Mouse (Mus musculus): ENCODE results near the gene Mrpl34.
A peak's percentile ranks its signal among the peaks of the same experiment; 100 is the strongest.

Mrpl34 gene

GRCm38 (mm10) chr8:71469411-71469810 lies 4.7 kb downstream of the Mrpl34 start:
- DNase-seq (ENCODE audit: low read depth, low spot score): peak; percentile 33

DNA sequence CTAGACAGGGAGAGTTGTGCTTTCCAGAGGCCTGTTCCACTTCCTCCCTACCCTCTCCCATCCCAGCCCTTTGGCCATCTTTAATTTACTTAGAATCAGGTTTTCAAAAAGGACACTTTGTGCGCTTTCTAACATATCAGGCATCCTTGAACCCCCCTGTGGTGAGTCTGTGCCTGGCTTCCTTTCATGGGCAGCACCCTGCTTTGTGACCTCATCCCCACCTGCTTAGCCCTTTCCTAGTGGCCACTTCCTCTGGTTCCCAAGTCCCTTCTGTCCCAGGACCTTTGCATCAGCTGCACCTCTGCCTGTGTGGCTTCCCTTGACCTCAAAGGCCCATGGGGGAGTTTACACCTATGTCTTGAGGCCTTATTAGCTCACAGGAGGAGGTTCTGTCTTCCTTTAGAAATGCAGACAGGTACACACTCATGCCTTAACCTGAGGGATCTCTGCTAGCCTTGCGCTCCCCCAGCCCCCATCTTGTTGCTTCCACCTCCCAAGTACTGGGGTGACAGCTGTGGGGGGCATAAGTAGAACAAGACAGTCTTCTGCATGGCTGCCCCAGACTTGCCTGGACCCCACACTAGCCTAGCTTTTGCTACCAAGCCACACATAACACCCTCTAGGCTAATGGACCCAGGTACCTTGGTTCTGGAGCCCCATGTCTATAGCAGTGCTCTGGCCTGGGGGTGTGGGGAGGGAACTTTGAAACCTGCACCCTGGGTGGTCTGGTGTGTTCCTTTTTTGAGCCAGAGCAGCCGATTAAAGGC lies 5.6 kb downstream of the Mrpl34 start:
- no peak for DNase-seq (ENCODE audit: low read depth, low spot score)

DNA sequence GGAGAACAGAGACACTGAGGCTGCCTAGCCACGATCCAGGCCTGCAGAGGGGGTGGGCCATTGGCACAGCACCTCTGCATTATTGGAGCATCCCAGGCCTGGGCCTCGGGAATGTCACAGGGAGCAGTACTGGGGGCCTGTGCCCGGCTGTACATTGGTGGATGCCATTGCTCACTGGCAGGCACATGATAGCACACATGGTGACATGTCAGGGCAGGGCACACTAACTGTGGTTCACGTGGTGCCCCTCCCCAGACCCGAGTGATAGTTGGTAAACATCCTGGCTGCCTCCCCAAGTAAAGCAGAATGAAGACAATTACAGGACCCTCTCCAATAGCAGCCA lies 6.1 kb downstream of the Mrpl34 start:
- no peak for DNase-seq (ENCODE audit: low read depth, low spot score)

DNA sequence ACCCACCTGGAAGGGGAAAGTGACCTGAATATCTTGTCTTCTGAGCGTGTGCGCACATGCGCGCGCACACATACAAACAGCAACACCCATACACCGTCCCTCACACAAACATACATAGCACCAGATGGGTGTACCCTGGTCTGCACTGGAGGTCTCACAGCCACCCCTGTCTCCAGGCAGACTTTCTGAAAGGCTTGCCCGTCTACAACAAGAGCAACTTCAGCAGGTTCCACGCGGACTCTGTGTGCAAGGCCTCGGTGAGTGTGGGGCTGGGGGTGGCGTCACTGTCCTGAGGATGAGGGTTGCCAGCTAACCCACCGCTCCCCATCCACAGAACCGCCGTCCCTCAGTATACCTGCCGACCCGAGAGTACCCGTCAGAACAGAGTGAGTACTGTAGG lies 7.1 kb downstream of the Mrpl34 start:
- no peak for DNase-seq (ENCODE audit: low read depth, low spot score)

DNA sequence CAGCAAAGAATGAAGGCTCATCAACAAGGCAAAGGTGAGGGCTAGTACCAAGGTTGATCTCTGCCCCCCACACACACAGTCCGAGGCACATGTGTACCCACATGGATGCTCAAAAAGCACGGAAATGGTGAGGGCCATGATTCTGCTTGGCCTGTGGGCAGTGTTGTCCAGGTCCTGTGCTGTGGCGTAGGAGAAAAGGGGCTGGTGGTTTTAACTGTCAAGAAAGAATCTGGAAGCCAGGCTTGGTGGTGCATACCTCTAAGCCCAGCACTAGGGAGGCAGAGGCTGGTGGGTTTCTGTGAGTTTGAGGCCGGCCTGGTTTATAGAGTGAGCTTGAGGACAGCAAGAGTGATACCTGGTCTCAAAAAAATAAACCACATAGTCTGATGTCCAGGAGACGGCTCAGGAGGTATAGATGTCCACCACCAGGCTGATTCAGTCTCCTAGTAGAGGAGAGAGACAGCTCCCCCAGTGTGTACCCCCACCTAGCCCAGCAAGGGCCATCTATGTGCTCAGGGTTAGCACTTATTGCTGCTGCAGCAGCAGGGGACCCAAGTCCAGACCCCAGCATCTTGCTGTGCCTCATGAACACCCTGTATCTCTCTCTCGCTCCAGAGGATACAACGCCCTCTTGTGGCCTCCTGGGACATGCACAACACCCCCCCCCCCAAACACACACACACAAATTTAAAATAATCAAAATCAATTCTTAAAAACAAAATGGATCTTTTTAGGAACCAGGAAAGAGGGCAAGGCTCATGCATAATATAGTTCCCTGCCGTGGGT lies 8.0 kb downstream of the Mrpl34 start:
- no peak for DNase-seq (ENCODE audit: low read depth, low spot score)

GRCm38 (mm10) chr8:71474344-71474743 lies 9.6 kb downstream of the Mrpl34 start:
- no peak for DNase-seq (ENCODE audit: low read depth, low spot score)

DNA sequence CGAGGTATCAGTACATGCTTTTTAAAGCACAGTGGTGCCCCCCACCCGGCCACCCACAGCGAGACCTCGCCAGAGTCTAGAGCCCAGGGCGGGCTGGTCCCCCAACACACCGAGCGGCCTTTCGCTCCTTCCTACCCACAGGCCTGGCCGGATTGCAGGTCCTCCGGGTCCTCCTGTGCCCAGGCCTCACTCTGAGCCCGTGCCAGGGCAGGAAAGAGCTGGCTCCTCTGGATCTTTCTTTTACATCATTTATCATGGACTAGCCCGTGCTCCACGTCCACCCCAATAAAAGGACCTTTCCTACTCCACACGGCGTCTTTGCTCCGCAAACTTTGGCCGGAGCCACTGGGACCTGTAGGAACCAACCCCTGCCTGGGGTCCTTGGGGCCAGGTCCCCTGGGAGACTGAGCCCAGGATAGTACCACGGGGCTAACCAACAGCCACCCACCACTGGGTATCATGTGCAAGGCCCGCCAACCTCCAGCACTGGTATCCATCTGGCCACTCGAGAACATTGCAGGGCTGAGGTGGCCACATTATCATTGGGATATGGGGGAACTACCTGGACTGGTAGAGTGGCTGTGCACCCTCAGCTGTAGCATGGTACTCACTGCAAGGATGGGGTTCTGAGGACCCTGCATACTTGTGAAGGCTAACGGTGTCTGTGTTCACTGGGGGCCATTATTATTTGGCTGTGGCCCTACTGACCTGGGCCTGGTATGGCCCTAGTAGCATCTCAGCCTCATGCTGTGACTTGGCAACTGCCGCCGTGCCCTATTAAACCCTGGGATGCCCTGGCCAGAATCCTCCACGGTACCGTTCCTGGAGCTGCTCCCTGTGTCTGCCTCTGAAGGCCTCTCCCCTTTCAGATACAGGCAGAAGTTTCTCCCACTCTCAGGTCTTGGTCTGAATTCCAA lies 10.3 kb downstream of the Mrpl34 start:
- no peak for DNase-seq (ENCODE audit: low read depth, low spot score)

- no peak for DNase-seq (ENCODE audit: low read depth, low spot score)
These were observed 10.9 kb downstream of the Mrpl34 start for GRCm38 (mm10) chr8:71475702-71476075.

DNA sequence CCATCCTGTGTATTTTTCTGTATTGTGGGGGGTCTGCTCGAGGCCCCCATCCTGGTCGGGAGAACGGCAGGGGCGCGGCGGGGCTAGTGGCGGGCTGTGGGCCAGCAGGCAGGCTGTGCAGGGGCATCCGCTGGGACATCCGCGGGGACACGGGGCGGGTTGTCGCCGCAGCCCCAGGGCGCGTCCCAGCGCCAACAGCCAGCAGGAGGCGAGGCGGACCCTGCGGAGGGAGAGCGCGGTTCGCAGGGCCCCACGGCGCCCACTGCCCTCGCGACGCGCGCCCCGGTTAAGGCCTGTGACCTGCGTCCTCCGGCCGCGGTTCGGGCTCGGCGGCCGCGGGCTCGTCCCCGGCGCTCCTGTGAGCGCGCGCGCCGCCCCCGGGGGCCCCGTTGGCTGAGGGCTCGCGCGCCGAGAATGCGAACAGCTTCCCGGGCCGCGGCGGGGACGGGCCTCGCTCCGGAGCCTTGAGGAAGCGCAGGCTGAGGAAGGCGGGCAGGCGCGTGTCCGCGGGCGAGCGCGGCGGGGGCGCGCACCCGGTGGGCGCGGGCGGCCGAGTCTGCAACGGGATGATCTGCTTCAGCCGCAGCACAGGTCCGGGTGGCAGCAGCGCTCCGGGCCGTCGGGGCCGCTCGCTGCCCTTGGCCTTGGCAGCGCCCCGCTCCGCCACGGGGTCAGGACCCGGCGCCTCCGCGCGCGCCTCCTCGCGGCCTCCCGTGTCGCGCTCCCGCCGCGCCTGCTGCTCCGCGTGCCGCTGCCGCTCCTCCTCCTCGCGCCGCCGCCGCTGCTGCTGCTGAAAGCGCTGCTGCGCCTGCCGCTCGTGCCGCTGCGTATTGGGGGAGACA lies 11.6 kb downstream of the Mrpl34 start:
- DNase-seq (ENCODE audit: low read depth, low spot score): peak; percentile 54

GRCm38 (mm10) chr8:71477196-71477845 lies 12.6 kb downstream of the Mrpl34 start:
- no peak for DNase-seq (ENCODE audit: low read depth, low spot score)

DNA sequence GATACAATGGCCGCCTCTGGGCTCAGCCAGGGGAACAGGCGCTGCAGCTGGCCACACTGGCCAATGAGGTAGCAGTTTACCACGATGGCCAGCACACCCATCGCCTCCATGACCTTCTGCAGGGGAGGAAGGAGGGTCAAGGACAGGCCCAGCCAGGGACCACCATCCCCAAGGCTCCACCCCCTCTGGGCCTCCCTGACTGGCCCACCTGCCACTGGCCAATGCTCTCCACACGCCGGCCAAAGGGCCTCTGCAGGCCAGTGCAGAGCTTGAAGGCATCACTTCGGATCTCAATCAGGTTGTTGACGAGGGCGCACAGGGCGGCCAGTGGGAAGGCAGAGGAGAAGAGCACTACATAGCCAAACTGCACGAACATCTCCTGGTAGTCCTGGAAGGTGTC lies 14.2 kb downstream of the Mrpl34 start:
- DNase-seq (ENCODE audit: low read depth, low spot score): no peak

DNA sequence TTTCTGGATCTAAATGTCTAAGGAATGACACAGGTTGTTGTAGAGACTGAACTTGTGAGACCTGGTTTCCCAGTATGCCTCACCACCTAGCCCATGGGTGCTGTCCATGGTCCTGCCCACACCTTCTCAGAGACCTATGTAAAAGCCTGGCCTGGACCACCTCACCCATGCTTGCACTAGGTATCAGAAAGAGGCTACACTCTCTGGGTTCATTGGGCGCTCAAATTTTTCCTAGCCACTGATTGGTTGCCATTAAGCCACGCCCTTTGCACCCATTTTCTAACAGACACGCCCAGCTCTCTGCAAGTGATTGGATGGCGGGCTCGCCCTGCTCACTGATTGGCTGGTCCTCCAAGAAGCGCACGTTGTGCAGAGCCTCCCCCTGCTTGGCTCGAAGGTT lies 19.2 kb downstream of the Mrpl34 start:
- no peak for DNase-seq (ENCODE audit: low read depth, low spot score)

DNA sequence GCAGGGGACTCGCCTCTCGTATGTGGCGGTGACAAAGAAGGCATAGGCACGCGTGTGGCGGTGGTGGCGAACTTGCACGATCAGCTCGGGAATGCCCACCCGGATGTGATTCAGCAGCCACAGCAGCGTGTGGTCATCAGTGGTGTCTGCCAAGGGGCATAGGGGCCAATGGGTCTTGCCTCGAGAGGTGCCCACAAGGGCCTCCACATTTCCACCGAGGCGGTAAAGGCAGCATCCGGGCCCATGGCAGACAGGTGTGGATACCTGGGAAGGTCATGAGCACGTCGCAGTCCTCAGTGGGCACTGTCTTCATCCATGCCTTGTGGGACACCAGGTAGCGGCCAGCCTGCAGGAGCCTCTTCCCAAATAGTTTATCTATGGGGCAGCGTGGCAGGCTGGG lies 20.0 kb downstream of the Mrpl34 start:
- DNase-seq (ENCODE audit: low read depth, low spot score): no peak

GRCm38 (mm10) chr8:71485142-71486135 lies 20.7 kb downstream of the Mrpl34 start, which contains the start of gene Ano8:
Gene Ano8, minus strand, starts transcription at chr8:71485963.
- DNase-seq (ENCODE audit: low read depth, low spot score): peak; percentile 88

DNA sequence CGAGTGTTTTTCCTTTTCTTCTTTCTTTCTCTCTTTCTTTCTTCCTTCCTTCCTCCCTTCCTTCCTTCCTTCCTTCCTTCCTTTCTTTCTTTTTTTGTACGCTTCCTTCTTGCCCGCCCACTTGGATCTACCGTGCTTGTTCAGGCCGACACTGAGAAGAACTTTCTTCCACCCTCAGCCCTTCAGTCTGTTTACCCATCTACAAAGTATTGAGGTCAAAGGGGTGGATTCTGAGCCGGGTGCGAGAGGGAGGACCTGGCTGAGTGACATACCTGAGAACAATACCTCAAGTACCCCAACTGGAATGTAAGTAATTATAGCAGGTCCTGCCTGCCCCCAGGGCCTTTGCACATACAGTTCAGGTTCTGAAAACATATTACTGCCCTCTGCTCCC lies 21.4 kb downstream of the Mrpl34 start:
- no peak for DNase-seq (ENCODE audit: low read depth, low spot score)

DNA sequence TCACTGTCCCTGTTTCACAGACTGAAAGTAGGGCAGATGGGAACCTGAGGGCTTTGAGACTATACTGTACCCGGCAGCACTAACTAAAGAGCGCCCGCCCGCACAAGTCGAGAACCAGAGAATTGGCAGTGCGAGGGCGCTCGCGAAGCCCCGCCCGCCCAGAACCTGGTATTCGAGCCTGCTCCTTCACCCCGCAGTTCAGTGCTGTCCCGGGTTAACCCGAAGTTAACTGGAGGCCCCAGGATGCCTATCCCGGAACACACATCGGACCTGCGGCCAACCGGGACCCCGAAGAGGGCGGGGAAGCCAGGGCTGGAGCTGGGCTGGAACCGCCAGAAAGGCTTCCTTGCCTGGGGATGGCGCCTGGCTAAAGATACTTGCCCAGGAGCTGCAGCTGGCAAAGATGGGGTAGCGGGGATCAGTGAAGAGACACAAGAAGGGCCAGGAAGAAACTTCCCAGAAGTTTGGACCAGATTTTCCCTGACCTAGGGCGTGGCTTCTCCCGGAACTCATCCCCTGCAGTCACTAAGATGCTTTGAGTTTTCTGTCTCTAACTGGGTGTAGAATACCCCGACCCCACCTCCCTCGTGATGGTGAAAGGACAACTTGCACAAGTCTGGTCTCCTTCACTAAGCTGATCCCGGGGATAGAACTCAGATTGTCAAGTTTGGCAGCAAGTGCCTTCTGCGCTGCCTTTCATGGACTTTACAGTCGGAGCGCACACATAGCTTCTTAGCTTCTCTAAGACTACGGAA lies 23.1 kb downstream of the Mrpl34 start, which contains the start of gene Gtpbp3:
TSS of gene Gtpbp3 (plus strand) at position 413 of the 755 bp plus-strand sequence.
- DNase-seq (ENCODE audit: low read depth, low spot score): peak; percentile 43

DNA sequence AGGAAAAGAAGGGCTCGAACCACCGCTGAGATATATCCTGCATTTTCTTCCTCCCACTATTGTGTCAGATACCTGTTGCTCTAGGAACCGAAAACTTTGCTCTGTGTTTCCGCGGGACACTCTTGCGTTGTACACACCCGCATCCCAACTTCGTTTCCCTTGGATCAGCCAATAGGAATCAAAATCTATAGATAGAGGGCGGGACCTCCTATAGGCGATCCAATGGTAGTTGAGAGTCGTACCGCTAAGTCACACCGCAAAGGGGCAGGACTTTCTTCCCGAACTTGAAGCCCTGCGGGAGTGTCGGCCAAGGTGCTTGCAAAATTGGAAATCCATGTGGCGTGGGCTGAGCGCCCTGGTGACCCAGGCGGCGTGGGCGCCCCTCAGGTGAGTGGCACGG lies 23.7 kb downstream of the Mrpl34 start:
- DNase-seq (ENCODE audit: low read depth, low spot score): peak; percentile 95

- DNase-seq (ENCODE audit: low read depth, low spot score): peak; percentile 67
These were observed 30.3 kb downstream of the Mrpl34 start for GRCm38 (mm10) chr8:71495039-71495438.

DNA sequence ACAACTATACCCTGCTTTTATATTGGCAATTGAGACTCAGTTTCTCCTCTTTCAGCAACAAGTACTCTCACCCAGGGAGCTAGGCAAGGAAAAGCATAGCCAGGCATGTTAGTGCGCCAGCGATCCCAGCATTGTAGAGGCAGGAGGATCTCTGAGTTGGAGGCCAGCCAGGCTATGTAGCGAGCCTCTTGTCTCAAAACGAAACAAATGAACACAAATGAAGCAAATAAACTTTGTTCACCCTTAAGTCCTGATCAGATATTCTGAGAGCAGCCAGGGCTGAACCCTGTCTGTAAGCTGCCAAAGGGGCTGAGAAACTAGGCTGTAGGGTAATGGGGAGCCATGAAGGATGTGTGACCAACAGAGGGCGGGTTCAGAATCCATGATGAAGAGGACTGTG lies 31.1 kb downstream of the Mrpl34 start:
- no peak for DNase-seq (ENCODE audit: low read depth, low spot score)
